Mouse (Mus musculus) MEL (cell line): ENCODE measurements around the gene Serpinf1. TPM values are rescaled to one million over a fixed set of nuclear protein-coding genes. Genes with fewer than 3 reads are reported as not detected.

Source experiments
- DNase-seq: peaks from one replicate; pipeline ENCODE4 v3.0.0; 2011; ENCODE audit warnings: low read depth, low spot score
- H3K27ac ChIP-seq: 2 replicates; pipeline ENCODE4 v1.5.1; 2012; ENCODE audit warnings: low read depth, mild to moderate bottlenecking, control low read depth, low read length, moderate library complexity; ENCODE audit not compliant: control insufficient read depth
- H3K27me3 ChIP-seq, 2 experiments: fragments of 150-350 bp in 1 of 2; sonication (generic) in 1 of 2; 2 replicates each; pipeline ENCODE4 v1.6.1; 2012; ENCODE audit warnings: low read length in 2 of 2, mild to moderate bottlenecking in 2 of 2, improper control_type of control experiment in 1 of 2, moderate library complexity in 1 of 2; ENCODE audit not compliant: insufficient read depth in 2 of 2, control insufficient read depth in 1 of 2
- H3K36me3 ChIP-seq, 2 experiments: 2 replicates each; pipeline ENCODE4 v1.6.1; 2012 to 2014; ENCODE audit warnings: low read length in 2 of 2, improper control_type of control experiment in 1 of 2, inconsistent platforms in 1 of 2, mild to moderate bottlenecking in 1 of 2; ENCODE audit not compliant: insufficient read depth in 2 of 2, control insufficient read depth in 1 of 2
- H3K4me1 ChIP-seq, 2 experiments: fragments of 150-350 bp in 1 of 2; sonication (generic) in 1 of 2; 2 replicates each; pipeline ENCODE4 v1.6.1; 2012; ENCODE audit warnings: low read length in 2 of 2, improper control_type of control experiment in 1 of 2, mild to moderate bottlenecking in 1 of 2; ENCODE audit not compliant: insufficient read depth in 2 of 2, control insufficient read depth in 1 of 2
- H3K4me3 ChIP-seq, 2 experiments: fragments of 150-350 bp in 1 of 2; sonication (generic) in 1 of 2; 2 replicates each; pipeline ENCODE4 v1.5.1; 2012; ENCODE audit warnings: low read depth in 2 of 2, low read length in 2 of 2, mild to moderate bottlenecking in 2 of 2, moderate library complexity in 2 of 2, control low read depth in 1 of 2, improper control_type of control experiment in 1 of 2; ENCODE audit not compliant: control insufficient read depth in 1 of 2, insufficient read depth in 1 of 2
- H3K79me2 ChIP-seq: 2 replicates; pipeline ENCODE4 v1.6.1; 2012; ENCODE audit warnings: mild to moderate bottlenecking, low read length, moderate library complexity; ENCODE audit not compliant: control insufficient read depth, poor library complexity, insufficient read depth
- H3K9ac ChIP-seq: 2 replicates; pipeline ENCODE4 v1.6.1; 2012; ENCODE audit warnings: low read depth, mild to moderate bottlenecking, control low read depth, low read length, moderate library complexity; ENCODE audit not compliant: control insufficient read depth, poor library complexity, severe bottlenecking
- H3K9me3 ChIP-seq: fragments of 150-350 bp; sonication (generic); replicated peaks from 2 replicates; pipeline ENCODE4 v1.6.1; 2012; ENCODE audit warnings: mild to moderate bottlenecking, low read length, improper control_type of control experiment, moderate library complexity; ENCODE audit not compliant: insufficient read depth
- BHLHE40 ChIP-seq: IDR thresholded peaks from 2 replicates; pipeline ENCODE4 v1.6.1; 2012; ENCODE audit warnings: low read depth, mild to moderate bottlenecking, inconsistent platforms, low read length, improper control_type of control experiment, borderline replicate concordance
- CHD1 ChIP-seq: IDR thresholded peaks from 2 replicates; pipeline ENCODE4 v1.6.1; 2012; ENCODE audit warnings: low read depth, mild to moderate bottlenecking, inconsistent platforms, low read length, improper control_type of control experiment
- CTCF ChIP-seq, 3 experiments: IDR thresholded peaks in 2 of 3; conservative IDR thresholded peaks in 1 of 3; 2 replicates each; pipeline ENCODE4 v1.5.1; 2011 to 2012; ENCODE audit warnings: low read length in 3 of 3, low read depth in 2 of 3, mild to moderate bottlenecking in 2 of 3, improper control_type of control experiment in 1 of 3, inconsistent platforms in 1 of 3, mixed read lengths in 1 of 3, moderate library complexity in 1 of 3; ENCODE audit not compliant: control insufficient read depth in 1 of 3, insufficient read depth in 1 of 3, poor library complexity in 1 of 3, severe bottlenecking in 1 of 3
- E2F4 ChIP-seq: IDR thresholded peaks from 2 replicates; pipeline ENCODE4 v1.6.1; 2011; ENCODE audit warnings: low read depth, low read length, improper control_type of control experiment, borderline replicate concordance
- ELF1 ChIP-seq: IDR thresholded peaks from 2 replicates; pipeline ENCODE4 v1.6.1; 2014; ENCODE audit warnings: low read depth, mild to moderate bottlenecking, inconsistent platforms, low read length, improper control_type of control experiment, moderate library complexity
- EP300 ChIP-seq, 2 experiments: IDR thresholded peaks; 2 replicates each; pipeline ENCODE4 v1.6.1; 2011; ENCODE audit warnings: improper control_type of control experiment in 2 of 2, low read length in 2 of 2, low read depth in 1 of 2, mild to moderate bottlenecking in 1 of 2
- ETS1 ChIP-seq: IDR thresholded peaks from 2 replicates; pipeline ENCODE4 v1.6.1; 2012; ENCODE audit warnings: low read depth, mild to moderate bottlenecking, inconsistent platforms, low read length, improper control_type of control experiment, moderate library complexity
- GABPA ChIP-seq: IDR thresholded peaks from 2 replicates; pipeline ENCODE4 v1.6.1; 2012; ENCODE audit warnings: low read depth, mild to moderate bottlenecking, inconsistent platforms, low read length, improper control_type of control experiment, moderate library complexity
- GATA1 ChIP-seq: IDR thresholded peaks from 2 replicates; pipeline ENCODE4 v1.6.1; 2011; ENCODE audit warnings: low read depth, low read length, improper control_type of control experiment
- HCFC1 ChIP-seq: IDR thresholded peaks from 2 replicates; pipeline ENCODE4 v1.6.1; 2012; ENCODE audit warnings: low read depth, mild to moderate bottlenecking, inconsistent platforms, low read length, improper control_type of control experiment, moderate library complexity
- KAT2A ChIP-seq: conservative IDR thresholded peaks from 2 replicates; pipeline ENCODE4 v1.6.1; 2012; ENCODE audit warnings: low read depth, low read length, improper control_type of control experiment, inconsistent platforms
- MAFK ChIP-seq: IDR thresholded peaks from 2 replicates; pipeline ENCODE4 v1.6.1; 2011; ENCODE audit warnings: low read depth, mild to moderate bottlenecking, low read length, improper control_type of control experiment, borderline replicate concordance
- MAX ChIP-seq: IDR thresholded peaks from 2 replicates; pipeline ENCODE4 v1.6.1; 2011; ENCODE audit warnings: low read length, improper control_type of control experiment
- MEF2A ChIP-seq: IDR thresholded peaks from 2 replicates; pipeline ENCODE4 v1.6.1; 2014; ENCODE audit warnings: low read depth, mild to moderate bottlenecking, inconsistent platforms, low read length, improper control_type of control experiment; ENCODE audit not compliant: poor library complexity, insufficient replicate concordance, severe bottlenecking; ENCODE audit errors: extremely low read depth
- MYB ChIP-seq: IDR thresholded peaks from 2 replicates; pipeline ENCODE4 v1.6.1; 2011; ENCODE audit warnings: mild to moderate bottlenecking, low read depth, low read length, improper control_type of control experiment
- NRF1 ChIP-seq: IDR thresholded peaks from 2 replicates; pipeline ENCODE4 v1.6.1; 2014; ENCODE audit warnings: low read depth, mild to moderate bottlenecking, inconsistent platforms, low read length, improper control_type of control experiment, moderate library complexity; ENCODE audit not compliant: poor library complexity, insufficient read depth, severe bottlenecking
- POLR2AphosphoS2 ChIP-seq: IDR thresholded peaks from 2 replicates; pipeline ENCODE4 v1.6.1; 2011; ENCODE audit warnings: low read length, improper control_type of control experiment
- POLR2AphosphoS5 ChIP-seq: IDR thresholded peaks from 2 replicates; pipeline ENCODE4 v1.6.1; 2012; ENCODE audit warnings: low read depth, borderline replicate concordance, mild to moderate bottlenecking, inconsistent platforms, low read length, moderate library complexity, mixed read lengths
- RCOR1 ChIP-seq: IDR thresholded peaks from 2 replicates; pipeline ENCODE4 v1.6.1; 2012; ENCODE audit warnings: low read depth, mild to moderate bottlenecking, inconsistent platforms, low read length, improper control_type of control experiment
- SIN3A ChIP-seq: IDR thresholded peaks from 2 replicates; pipeline ENCODE4 v1.6.1; 2012; ENCODE audit warnings: low read length, improper control_type of control experiment, inconsistent platforms
- UBTF ChIP-seq: IDR thresholded peaks from 2 replicates; pipeline ENCODE4 v1.6.1; 2012; ENCODE audit warnings: low read depth, mild to moderate bottlenecking, inconsistent platforms, low read length, improper control_type of control experiment, moderate library complexity, borderline replicate concordance; ENCODE audit not compliant: insufficient read depth
- USF1 ChIP-seq: IDR thresholded peaks from 2 replicates; pipeline ENCODE4 v1.6.1; 2014; ENCODE audit warnings: low read depth, mild to moderate bottlenecking, inconsistent platforms, low read length, improper control_type of control experiment, moderate library complexity
- ZC3H11A ChIP-seq: IDR thresholded peaks from 2 replicates; pipeline ENCODE4 v1.6.1; 2012; ENCODE audit warnings: low read depth, mild to moderate bottlenecking, inconsistent platforms, low read length, improper control_type of control experiment
- ZKSCAN1 ChIP-seq: IDR thresholded peaks from 2 replicates; pipeline ENCODE4 v1.6.1; 2012; ENCODE audit warnings: low read depth, mild to moderate bottlenecking, inconsistent platforms, low read length, improper control_type of control experiment, moderate library complexity
- ZMIZ1 ChIP-seq: IDR thresholded peaks from 2 replicates; pipeline ENCODE4 v1.6.1; 2012; ENCODE audit warnings: low read depth, mild to moderate bottlenecking, inconsistent platforms, low read length, improper control_type of control experiment, moderate library complexity
- polyA plus RNA-seq, 2 experiments: library from polyadenylated mRNA; stranded (reverse) in 1 of 2; unstranded in 1 of 2; fragments of >175 nt in 1 of 2; fragments of >200 nt in 1 of 2; gene quantifications; 2 replicates each; pipeline versions ENCODE4 v1.2.1 to v1.2.4; 2012; ENCODE audit warnings: low replicate concordance in 2 of 2, low read depth in 1 of 2; ENCODE audit not compliant: insufficient read length in 2 of 2, insufficient read depth in 1 of 2, missing spikeins in 1 of 2
- total RNA-seq: library from RNA; depleted of rRNA; stranded (reverse); fragments of 300-350 nt; gene quantifications from 2 replicates; pipeline ENCODE4 v1.2.3, GENCODE M21; 2012

The Serpinf1 gene
- total and polyA plus RNA-seq, 3 experiments = 0.36 TPM; not detected in 2

GRCm38 (mm10) chr11:75443711-75444110 lies 21.2 kb upstream of the Serpinf1 start:
- Histone ChIP-seq H3K4me1 (peaks cover 0 to 3% of the 10 kb centered on the region in 2 experiments; a peak in 1 of 4 replicates), H3K4me3 (no peak overlapping the region), H3K9ac (no peak overlapping the region), H3K27ac (no peak overlapping the region), H3K9me3 (no peaks in the 10 kb centered on the region), H3K27me3 (no peaks in the 10 kb centered on the region), H3K79me2 (no peaks in the 10 kb centered on the region), H3K36me3 (no peaks in the 10 kb centered on the region; a peak in 1 of 4 replicates)
- DNase-seq = no peak
- no peak for TF ChIP-seq MEF2A

- Histone ChIP-seq H3K79me2 (no peaks in the 10 kb centered on the region), H3K9me3 (no peaks in the 10 kb centered on the region), H3K27ac (no peak overlapping the region), H3K36me3 (no peaks in the 10 kb centered on the region), H3K9ac (no peak overlapping the region), H3K4me3 (no peak overlapping the region), H3K4me1 (no peaks in the 10 kb centered on the region), H3K27me3 (no peaks in the 10 kb centered on the region)
- no peak for DNase-seq
- TF ChIP-seq MAFK (no peak), ZMIZ1 (no peak), MAX (no peak), ZKSCAN1 (no peak), SIN3A (no peak), ZC3H11A (no peak), CTCF (IDR thresholded peaks at IDR 0.05 in 2 of 3, conservative IDR thresholded peaks at IDR 0.05 in 1 of 3; ENCODE audit: control insufficient read depth in 1 of 3, insufficient read depth in 1 of 3, low read depth in 2 of 3, low read length in 3 of 3, poor library complexity in 1 of 3, severe bottlenecking in 1 of 3) (no peak), MYB (no peak), BHLHE40 (no peak), EP300 (IDR thresholded peaks at IDR 0.05; ENCODE audit: low read depth in 1 of 2, low read length in 2 of 2) (no peak), E2F4 (no peak), RCOR1 (no peak), HCFC1 (no peak), GATA1 (no peak)
- TF ChIP-seq, all 39 proteins: peak for 0
Measured at GRCm38 (mm10) chr11:75441601-75442000, 19.1 kb upstream of the Serpinf1 start.

- DNase-seq = no peak
- Histone ChIP-seq H3K79me2 (no peaks in the 10 kb centered on the region), H3K9me3 (no peaks in the 10 kb centered on the region), H3K4me3 (no peak overlapping the region), H3K4me1 (no peaks in the 10 kb centered on the region), H3K27me3 (no peaks in the 10 kb centered on the region), H3K36me3 (no peaks in the 10 kb centered on the region), H3K9ac (no peak overlapping the region), H3K27ac (no peak overlapping the region)
- TF ChIP-seq NRF1 (no peak), BHLHE40 (no peak), EP300 (IDR thresholded peaks at IDR 0.05; ENCODE audit: low read depth in 1 of 2, low read length in 2 of 2) (no peak), CHD1 (no peak), HCFC1 (no peak), GABPA (no peak), ETS1 (no peak), ZKSCAN1 (no peak), RCOR1 (no peak), KAT2A (no peak), SIN3A (no peak), POLR2AphosphoS5 (no peak), ELF1 (no peak), POLR2AphosphoS2 (no peak), E2F4 (no peak), USF1 (no peak), UBTF (no peak), MYB (no peak)
- TF ChIP-seq, all 39 proteins: peak for 0
Measured at GRCm38 (mm10) chr11:75441034-75441433, 18.5 kb upstream of the Serpinf1 start.
